Mouse (Mus musculus): Measurements from ENCODE around the gene Prap1.
A peak's percentile ranks its signal among the peaks of the same experiment; 100 is the strongest.
"Not testable (repeated sequence)": the region's sequence is repeated elsewhere in the genome, so short reads cannot be mapped to it uniquely, and the experiment has no call there.

The Prap1 gene

GRCm38 (mm10) chr7:140127911-140128310, 34.7 kb downstream of the Prap1 start:
- no peak for DNase-seq (ENCODE audit: extremely low spot score)

DNA sequence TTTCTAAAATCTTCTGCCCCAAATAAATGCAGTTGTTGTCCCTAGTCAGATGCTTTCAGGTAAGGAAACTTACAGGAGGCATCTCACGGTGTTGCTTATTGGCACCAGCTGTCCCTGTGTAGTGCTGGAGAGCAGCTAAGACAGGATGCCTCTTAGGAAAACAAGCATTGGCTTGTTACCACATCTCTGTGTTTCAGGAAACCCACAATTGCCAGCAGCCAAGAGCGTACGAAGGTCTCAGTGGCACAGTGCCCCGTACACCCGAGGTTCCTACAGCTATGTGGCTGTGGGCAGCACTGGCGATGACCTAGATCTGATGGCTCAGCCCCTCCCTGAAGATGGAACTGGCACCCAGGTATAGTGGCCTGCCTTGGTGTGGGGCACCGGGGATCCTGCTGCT, 39.0 kb downstream of the Prap1 start:
- DNase-seq (ENCODE audit: extremely low spot score), result not testable (repeated sequence)

- not testable (repeated sequence) for DNase-seq (ENCODE audit: extremely low spot score)
Measured at GRCm38 (mm10) chr7:140134033-140134432, 40.8 kb downstream of the Prap1 start.

- DNase-seq (ENCODE audit: extremely low spot score), result no peak
Measured at GRCm38 (mm10) chr7:140135106-140135770, 42.0 kb downstream of the Prap1 start.

DNA sequence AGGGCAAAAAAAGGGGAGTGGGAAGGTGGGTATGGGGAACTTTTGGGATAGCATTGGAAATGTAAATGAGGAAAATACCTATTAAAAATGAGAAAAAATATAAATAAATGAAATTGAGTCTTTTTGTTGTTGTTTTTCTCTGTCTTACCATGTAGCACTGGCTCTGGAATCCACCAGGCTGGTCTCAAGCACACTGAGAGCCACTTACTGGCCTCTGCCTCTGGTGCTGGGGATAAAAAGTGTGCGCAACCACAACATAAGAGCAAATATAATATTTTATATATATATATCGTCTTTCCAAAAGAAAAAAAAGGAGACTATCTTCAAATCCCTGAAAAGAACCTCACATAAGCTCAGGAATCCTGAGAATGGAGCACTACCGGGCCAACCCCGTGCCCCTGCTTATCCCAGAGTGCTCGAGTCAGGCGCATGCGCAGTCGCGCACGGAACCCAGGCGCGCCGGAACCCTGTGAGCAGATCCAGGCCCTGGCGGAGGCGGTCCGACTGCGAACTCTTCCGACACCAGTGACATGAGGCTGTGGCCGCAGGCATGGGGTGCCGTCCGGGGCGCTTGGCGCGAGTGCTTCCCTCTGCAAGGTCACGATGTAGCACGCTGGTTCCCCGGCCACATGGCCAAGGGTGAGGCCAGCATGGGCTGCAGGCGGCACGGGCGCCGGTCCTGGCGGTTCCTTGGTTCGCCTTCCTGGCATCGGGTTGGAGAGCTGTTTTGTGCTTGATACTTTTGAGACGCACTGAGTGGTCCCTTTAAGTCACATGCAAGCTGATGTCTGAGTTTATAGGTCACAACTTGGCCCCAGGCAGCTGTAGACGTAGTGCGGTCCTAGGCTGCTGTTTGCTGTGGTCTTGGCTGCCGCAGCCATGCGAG, 44.2 kb downstream of the Prap1 start, which contains the start of gene Mtg1:
Mtg1 (plus strand) TSS at position 430 of the 886 bp plus-strand sequence.
- peak; percentile 95 for DNase-seq (ENCODE audit: extremely low spot score)

DNA sequence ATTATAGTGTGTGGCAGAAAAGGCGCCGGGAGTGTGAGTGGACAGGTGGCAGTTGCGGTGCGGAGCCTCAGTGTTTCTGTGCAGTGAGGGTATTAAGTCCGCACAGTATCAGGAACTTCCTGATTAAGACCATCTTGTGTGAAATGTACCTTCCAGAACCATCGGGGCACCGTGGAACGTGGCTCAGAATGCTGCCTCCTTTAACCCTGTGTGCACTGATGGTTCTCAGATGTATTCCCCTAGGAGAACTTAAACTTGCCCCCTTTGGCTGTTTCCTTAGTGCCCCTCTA, 44.8 kb downstream of the Prap1 start:
- no peak for DNase-seq (ENCODE audit: extremely low spot score)

- peak; percentile 47 for DNase-seq (ENCODE audit: extremely low spot score)
Measured at GRCm38 (mm10) chr7:140141350-140141749, 48.2 kb downstream of the Prap1 start.

- no peak for DNase-seq (ENCODE audit: extremely low spot score)
Measured at GRCm38 (mm10) chr7:140144550-140144949, 51.4 kb downstream of the Prap1 start.

Measured in embryo, embryonic 9.5 days (tissue).